Mouse (Mus musculus): ENCODE data around the gene Klhdc8a.
"Not testable (repeated sequence)": the region's sequence is repeated elsewhere in the genome, so short reads cannot be mapped to it uniquely, and the experiment has no call there.

Klhdc8a gene

GRCm38 (mm10) chr1:132298425-132298800, at the start of gene Klhdc8a:
Klhdc8a (plus strand) TSS chr1:132298626.
- DNase-seq (ENCODE audit: low spot score): peak; percentile 66

GRCm38 (mm10) chr1:132254467-132254866, 44.0 kb upstream of the Klhdc8a start:
- DNase-seq (ENCODE audit: low spot score): no peak

- DNase-seq (ENCODE audit: low spot score): no peak
Observed at GRCm38 (mm10) chr1:132260331-132260730, 38.1 kb upstream of the Klhdc8a start.

DNA sequence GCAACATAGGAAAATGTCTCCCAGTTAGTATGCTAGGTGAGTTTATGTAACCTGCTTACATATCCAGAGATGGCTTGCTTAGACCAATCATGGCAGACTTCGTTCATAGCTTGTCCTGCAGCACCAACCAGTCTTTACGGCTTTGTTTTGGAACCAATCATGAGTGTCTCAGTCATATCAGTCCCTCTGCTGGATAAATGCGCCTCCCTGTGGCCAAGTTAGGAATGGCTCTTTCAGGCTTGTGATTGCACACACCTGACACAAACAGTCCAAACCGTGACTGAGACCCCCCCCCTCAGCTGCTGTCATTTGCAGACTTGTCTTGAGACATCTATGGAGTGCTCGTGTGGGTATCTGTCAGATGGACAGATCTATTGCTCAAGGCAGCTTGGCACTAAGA, 37.4 kb upstream of the Klhdc8a start:
- DNase-seq (ENCODE audit: low spot score): peak; percentile 52

DNA sequence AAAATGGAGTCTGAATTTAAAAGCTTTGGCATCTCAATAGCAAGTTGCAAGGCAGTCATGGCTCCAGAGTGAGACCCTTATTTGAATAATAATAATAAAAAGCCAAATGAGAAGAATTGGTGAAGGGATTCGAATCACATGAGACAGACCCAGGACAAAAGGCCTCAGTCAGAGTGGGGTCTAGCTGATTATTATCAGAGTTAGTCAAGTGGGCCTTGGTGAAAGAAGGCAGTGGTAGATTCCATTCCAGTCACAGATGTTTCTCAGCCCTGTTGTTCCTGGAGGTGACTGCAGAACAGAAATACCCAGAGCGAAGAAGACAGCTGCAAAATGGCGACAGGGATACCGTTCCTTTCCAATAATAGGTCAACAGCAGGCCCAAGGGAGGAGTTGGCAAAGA, 34.8 kb upstream of the Klhdc8a start:
- DNase-seq (ENCODE audit: low spot score): no peak

GRCm38 (mm10) chr1:132264577-132264976, 33.8 kb upstream of the Klhdc8a start:
- DNase-seq (ENCODE audit: low spot score): no peak

GRCm38 (mm10) chr1:132265211-132265859, 33.1 kb upstream of the Klhdc8a start:
- DNase-seq (ENCODE audit: low spot score): no peak

DNA sequence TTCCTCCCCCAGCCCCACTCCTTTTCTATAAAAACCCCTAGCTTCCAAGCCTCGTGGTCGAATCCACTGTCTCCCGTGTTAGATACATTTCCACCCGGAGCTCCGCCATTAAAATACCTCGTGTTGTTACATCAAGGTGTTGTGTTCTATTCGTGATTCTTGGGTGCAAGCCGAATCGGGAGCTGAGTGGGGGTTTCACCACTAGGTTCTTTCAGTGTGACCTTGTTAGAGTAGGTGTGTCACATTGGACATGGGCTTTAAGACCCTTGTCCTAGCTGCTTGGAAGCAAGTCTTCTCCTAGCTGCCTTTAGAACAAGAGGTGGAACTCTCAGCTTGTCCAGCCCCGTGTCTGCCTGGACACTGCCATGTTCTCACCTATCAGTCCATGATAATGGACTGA, 32.5 kb upstream of the Klhdc8a start:
- DNase-seq (ENCODE audit: low spot score): no peak

GRCm38 (mm10) chr1:132266791-132267557, 31.5 kb upstream of the Klhdc8a start:
- no peak for DNase-seq (ENCODE audit: low spot score)

GRCm38 (mm10) chr1:132267959-132268358, 30.5 kb upstream of the Klhdc8a start:
- no peak for DNase-seq (ENCODE audit: low spot score)

GRCm38 (mm10) chr1:132268418-132269060, 29.9 kb upstream of the Klhdc8a start:
- DNase-seq (ENCODE audit: low spot score): no peak

- no peak for DNase-seq (ENCODE audit: low spot score)
Observed at GRCm38 (mm10) chr1:132271237-132271636, 27.2 kb upstream of the Klhdc8a start.

- no peak for DNase-seq (ENCODE audit: low spot score)
Observed at GRCm38 (mm10) chr1:132276694-132277093, 21.7 kb upstream of the Klhdc8a start.

- DNase-seq (ENCODE audit: low spot score): no peak
Observed at GRCm38 (mm10) chr1:132277124-132277523, 21.3 kb upstream of the Klhdc8a start.

DNA sequence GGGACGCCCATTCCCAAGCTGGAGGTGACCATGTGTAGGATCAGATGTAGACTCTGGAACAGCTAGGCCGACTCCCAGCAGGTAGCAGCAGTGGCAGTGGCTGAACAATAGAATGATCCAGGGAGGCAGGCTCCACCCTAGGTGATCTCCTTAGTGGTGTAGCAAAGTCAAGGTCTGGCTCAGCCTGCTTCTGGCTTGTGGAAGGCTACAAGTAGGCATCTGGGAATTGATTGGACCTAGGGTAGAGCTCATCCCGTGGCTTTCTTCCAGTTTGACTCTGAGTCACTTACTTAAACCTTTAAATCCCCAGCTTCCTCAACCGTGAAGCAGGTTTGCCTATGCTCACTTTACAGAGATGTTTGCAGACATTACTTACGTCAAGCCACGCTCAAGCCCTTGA, 17.8 kb upstream of the Klhdc8a start:
- DNase-seq (ENCODE audit: low spot score): not testable (repeated sequence)

DNA sequence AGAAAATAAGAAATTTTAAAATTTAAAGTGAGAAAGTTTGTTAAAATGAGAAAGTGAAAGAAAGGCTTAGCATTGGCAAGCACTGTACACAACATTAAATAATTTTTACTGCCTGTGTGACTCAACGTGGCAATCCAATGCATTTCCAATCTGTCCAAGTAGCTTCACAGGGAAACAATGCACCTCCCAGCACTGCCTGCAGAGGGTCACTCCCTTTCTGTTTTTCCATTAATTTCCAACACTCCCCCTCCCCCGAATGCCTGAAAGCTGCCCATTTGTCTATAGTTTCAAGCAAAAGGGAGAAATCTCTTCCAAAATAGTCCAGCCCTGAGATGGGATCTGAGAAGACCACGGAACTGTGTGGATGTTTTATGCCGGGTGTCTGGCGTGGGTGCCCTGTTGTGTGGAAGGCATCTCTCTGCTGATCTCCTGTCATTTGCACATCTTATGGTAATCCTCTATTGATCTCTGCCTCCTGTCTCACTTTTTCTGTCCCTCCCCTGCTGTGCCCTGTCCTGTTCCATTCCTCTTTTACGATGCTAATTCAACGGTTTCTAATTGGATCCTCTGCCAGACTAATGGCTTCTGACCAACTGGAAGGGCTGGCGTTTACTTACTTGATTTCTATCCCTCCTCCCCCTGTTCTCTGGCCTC, 16.8 kb upstream of the Klhdc8a start:
- no peak for DNase-seq (ENCODE audit: low spot score)

- no peak for DNase-seq (ENCODE audit: low spot score)
Observed at GRCm38 (mm10) chr1:132282177-132282536, 16.3 kb upstream of the Klhdc8a start.

- no peak for DNase-seq (ENCODE audit: low spot score)
Observed at GRCm38 (mm10) chr1:132283018-132283417, 15.4 kb upstream of the Klhdc8a start.

DNA sequence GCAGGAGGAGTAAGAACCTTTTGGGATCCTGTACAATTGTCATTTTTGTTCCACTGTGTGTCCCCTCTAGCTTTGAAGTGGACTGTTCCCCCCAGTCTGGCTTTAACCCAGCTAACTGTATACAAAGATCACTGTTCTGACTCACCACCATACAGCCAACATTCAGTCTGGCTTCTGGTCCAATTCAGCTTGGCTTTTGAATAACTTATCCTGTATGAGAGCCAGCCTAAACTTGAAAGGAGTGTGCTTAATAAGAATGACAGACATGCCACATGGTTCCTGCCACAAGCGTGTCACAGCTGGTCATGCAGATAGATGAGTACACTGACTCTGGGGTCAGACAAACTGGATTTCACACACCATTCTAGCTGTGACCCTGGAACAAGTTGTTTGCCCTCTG, 11.7 kb upstream of the Klhdc8a start:
- no peak for DNase-seq (ENCODE audit: low spot score)

GRCm38 (mm10) chr1:132287445-132287844, 11.0 kb upstream of the Klhdc8a start:
- no peak for DNase-seq (ENCODE audit: low spot score)

DNA sequence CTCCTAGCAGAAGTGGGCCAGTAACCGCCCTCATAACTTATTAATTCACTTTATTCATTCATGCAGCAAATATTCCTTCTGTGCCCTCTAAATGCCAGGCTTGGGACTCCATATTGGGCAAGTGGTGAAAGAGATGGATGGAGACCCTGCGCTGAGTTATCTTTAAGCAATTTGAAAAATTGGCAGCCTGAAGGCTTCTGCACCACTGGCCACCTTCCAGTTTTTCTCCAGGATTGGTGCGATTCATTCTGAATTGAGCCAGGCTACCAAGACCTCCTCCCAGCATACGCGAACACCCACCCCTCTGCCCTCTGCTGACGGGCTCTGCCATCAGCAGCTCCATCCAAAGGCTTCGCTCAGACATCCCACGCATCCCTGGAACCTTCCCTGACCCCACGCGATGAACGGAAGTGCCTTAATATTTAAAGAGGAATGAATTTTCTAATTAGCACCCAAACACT, 10.4 kb upstream of the Klhdc8a start:
- no peak for DNase-seq (ENCODE audit: low spot score)

DNA sequence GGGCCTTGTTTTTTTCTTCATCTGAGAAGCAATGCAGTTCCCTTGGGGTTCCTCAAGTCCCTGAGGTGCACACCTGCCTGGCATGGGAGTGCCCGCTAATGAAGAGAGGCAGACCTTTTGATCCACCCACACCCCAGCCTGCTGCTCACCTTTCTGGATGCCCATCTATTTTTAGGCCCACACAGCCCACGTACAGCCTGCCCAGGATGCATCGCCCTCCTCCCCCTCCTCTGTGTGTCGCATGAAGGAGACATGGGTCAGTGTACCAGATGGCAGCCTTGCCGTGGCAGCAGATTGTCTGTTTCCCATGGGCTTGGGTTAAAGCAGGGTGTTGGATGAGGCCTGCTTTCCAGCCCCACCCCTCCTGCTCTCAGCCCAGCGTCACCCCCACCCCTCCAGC, 8.5 kb upstream of the Klhdc8a start:
- DNase-seq (ENCODE audit: low spot score): no peak
